Mouse (Mus musculus) kidney, adult 18-20 months (tissue): ENCODE data around the gene Cdt1.
A peak's percentile ranks its signal among the peaks of the same experiment; 100 is the strongest.

Source experiments
- DNase-seq: peaks from one replicate; pipeline ENCODE4 v3.0.0; 2021

The Cdt1 gene

DNA sequence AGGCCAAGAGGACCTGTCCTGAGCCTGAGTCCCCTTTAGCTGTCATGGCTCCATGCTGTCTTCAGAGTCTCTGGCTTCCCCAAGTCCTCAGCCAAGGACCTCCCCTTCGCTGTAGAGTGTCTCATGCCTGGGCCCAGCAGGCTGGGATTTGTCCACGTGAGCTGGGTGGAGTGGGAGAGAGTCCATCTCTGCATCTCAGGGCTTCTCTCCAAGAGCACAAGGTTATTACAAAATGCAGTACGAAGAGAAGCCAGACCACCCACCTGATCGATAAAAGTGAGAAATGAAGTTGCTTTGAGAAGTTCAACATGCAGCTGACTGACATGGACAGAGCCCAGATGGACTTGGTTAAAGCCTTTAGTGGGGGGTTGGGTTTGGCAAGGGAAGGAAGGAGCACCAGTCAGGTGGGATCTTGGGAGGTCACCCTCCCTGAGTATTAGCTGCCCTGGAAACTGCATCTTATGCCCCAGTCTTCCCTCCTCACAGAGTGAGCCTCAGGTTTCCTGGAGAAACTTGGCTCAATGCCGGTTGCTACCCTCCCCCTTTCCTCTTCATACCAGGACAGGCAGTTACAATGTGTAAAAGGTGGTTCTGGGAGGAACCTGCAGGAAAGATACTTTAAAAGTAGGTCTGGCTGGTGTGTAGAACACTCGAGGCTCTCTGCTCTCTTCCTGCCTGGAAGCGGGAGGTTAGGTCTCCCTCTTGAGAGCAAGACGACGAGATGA lies 48.5 kb downstream of the Cdt1 start:
- no peak for DNase-seq

GRCm38 (mm10) chr8:122617947-122618546 lies 50.2 kb downstream of the Cdt1 start:
- DNase-seq, result peak; percentile 87

DNA sequence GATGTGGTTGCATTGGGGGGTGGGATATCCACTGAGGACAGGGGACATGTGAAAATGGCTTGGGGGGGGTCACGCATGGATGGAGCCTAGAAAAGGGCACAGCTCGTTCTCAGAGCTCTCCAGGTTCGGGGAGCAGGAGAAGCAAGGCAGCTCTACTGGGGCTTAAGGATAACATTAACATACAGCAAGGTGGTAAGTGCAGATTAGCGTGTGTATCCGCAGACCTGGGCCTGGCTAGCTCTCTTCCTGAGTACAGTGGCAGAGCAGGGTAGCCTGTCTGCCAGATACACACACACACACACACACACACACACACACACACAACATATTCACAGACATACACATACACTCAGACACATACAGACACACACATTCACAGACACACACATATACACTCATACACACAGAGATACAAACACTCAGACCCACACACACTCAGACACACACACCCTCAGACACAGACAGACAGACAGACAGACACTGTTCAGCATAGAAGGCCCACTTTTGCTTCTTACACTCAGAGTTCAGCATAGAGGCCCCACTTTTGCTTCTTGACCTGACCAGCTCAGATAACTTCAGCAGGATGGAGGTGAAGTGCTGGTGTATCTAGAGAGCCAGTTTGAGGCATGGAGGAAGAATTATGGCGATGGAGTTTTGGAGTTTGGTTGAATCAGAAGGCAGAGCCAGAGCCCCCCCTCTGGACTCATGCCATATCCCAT lies 51.0 kb downstream of the Cdt1 start:
- no peak for DNase-seq

DNA sequence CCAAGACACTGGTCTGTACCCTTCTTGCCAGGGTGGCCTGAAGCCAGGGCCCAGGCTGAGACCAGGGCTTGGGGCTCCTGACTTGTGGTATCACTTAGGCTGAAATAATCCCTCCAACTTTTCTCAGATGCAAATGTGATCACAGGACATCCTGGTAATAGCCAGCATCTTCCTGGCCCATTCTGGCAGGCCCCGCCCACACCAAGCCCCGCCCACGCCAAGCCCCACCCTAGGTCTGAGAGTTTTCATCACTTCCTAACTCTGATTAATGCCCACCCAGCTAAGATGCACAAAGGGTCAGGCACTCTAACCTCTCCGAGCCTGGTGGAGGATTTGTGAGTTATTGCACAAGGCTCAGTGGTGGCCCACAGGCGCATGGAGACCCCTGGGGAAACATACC lies 52.6 kb downstream of the Cdt1 start:
- no peak for DNase-seq

GRCm38 (mm10) chr8:122622727-122623126 lies 54.9 kb downstream of the Cdt1 start, which contains the start of gene Pabpn1l:
Gene Pabpn1l, minus strand, starts transcription at chr8:122622739.
- DNase-seq, result no peak
